Mouse (Mus musculus) heart, embryonic 15.5 days (tissue): ENCODE data around the gene Dpp9. TPM values are rescaled to one million over a fixed set of nuclear protein-coding genes. Genes with fewer than 3 reads are reported as not detected.
A peak's percentile ranks its signal among the peaks of the same experiment; 100 is the strongest.

Experiments used
- ATAC-seq: fragments of 200-750 bp; cut with Nextera tagmentation; replicated peaks from 2 replicates; pipeline ENCODE4 v1.8.0; 2017; ENCODE audit warnings: low read depth, moderate TSS enrichment; ENCODE audit not compliant: insufficient number of reproducible peaks, insufficient read depth, low FRiP score
- H3K27ac ChIP-seq: fragments of 300-500 bp; sonication (generic); 2 replicates; pipeline ENCODE4 v1.5.1; 2015; ENCODE audit warnings: mild to moderate bottlenecking, inconsistent platforms
- H3K27me3 ChIP-seq: fragments of 300-500 bp; sonication (generic); 2 replicates; pipeline ENCODE4 v1.6.1; 2015; ENCODE audit warnings: inconsistent platforms
- H3K36me3 ChIP-seq: fragments of 300-500 bp; sonication (generic); 2 replicates; pipeline ENCODE4 v1.6.1; 2015; ENCODE audit warnings: mild to moderate bottlenecking, inconsistent platforms
- H3K4me1 ChIP-seq: fragments of 300-500 bp; sonication (generic); replicated peaks from 2 replicates; pipeline ENCODE4 v1.6.1; 2015; ENCODE audit warnings: inconsistent platforms
- H3K4me2 ChIP-seq: fragments of 300-500 bp; sonication (generic); 2 replicates; pipeline ENCODE4 v1.6.1; 2015; ENCODE audit warnings: inconsistent platforms, mild to moderate bottlenecking, moderate library complexity
- H3K4me3 ChIP-seq: fragments of 300-500 bp; sonication (generic); 2 replicates; pipeline ENCODE4 v1.5.1; 2015; ENCODE audit warnings: mild to moderate bottlenecking, inconsistent platforms
- H3K9ac ChIP-seq: fragments of 300-500 bp; sonication (generic); 2 replicates; pipeline ENCODE4 v1.6.1; 2015; ENCODE audit warnings: mild to moderate bottlenecking, inconsistent platforms
- H3K9me3 ChIP-seq: fragments of 300-500 bp; sonication (generic); replicated peaks from 2 replicates; pipeline ENCODE4 v1.6.1; 2016; ENCODE audit warnings: inconsistent platforms
- WGBS: fragments of 180-500 bp; shearing (Covaris S2); methylation state at CpG from one replicate; pipeline ENCODE4 v1.1.7; 2015; ENCODE audit warnings: mixed read lengths; 5-methylcytosine and 5-hydroxymethylcytosine counted together
- polyA plus RNA-seq: library from polyadenylated mRNA; unstranded; fragments of >200 nt; fragmentation: Nextera tagmentation; extraction: Ambion mirVana; gene quantifications from 2 replicates; pipeline ENCODE4 v1.2.1, GENCODE M21; 2015

Dpp9 gene
- polyA plus RNA-seq, 1 experiment from 2014 or later = 19.7 TPM

DNA sequence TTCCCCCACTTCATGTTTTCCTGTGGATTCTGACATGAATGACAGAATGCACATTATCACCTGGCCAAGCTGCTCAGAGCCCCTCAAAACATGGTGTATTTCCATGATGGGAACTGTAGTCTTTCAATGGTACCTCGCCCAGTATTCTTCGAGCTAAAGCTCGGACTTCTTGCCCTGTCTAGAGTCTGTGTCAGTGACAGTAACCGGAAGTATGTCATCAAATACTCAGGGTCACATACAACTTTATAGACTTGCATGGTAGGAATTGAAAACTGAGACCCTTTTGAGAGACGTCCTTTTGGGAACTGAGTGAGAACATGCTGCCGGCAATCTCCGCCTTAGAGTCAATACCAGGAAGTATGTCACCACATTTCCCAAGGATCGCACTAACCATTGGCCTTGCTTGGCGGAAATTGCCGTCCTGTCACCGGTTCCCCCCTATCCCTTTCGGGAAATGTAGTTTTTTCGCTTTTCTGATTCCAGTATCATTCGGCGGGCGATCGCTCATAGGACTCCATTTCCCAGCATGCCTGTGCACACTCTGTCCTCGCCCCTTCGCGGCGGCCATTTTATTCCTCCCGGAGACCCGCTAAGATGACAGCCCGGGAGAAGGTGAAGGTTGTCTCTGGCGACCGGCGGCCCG, 37.7 kb upstream of the Dpp9 start, which contains the start of gene Fem1a:
Fem1a (plus strand) TSS at position 572 of the 643 bp plus-strand sequence.
- Histone ChIP-seq H3K9me3 (no peaks in the 10 kb centered on the region), H3K4me3 (peak within 1 kb of the TSS; percentile 70), H3K27ac (peak within 1 kb of the TSS; percentile 97), H3K4me1 (peaks cover 47% of the 10 kb centered on the region), H3K27me3 (no peaks in the 10 kb centered on the region), H3K9ac (peak within 1 kb of the TSS; percentile 72), H3K4me2 (peak within 1 kb of the TSS; percentile 94), H3K36me3 (peaks cover 23% of the 10 kb centered on the region)
- peak; percentile 88 for ATAC-seq
- under 1% methylated on average over 28 of the region's 28 CpGs for WGBS

DNA sequence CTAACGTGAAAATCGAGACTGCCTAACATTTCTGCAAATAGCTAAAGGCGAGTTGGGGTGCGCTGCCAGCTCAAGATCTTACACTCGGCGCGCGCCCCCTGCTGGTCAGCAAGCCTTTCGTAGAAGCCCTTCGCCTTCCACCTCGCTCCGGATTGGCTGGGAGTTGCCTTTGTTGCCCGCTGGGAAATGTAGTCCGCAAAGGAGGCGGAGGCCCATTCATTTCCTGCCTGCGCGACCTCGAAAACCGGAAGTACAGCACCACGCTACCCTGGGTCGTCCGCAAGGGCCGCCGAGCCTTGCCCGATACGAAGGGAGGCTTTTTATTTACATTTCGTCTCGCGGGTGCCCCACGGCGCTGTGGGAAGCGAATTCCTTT, 37.1 kb upstream of the Dpp9 start:
- under 1% methylated on average over 32 of the region's 32 CpGs for WGBS
- peaks cover 45% of the 10 kb centered on the region for H3K4me1 ChIP-seq
- peak overlapping the region; percentile 97 for H3K27ac ChIP-seq
- peaks cover 20% of the 10 kb centered on the region for H3K36me3 ChIP-seq
- peak overlapping the region; percentile 43 for H3K9ac ChIP-seq
- peak overlapping the region; percentile 70 for H3K4me3 ChIP-seq
- H3K27me3 ChIP-seq = no peaks in the 10 kb centered on the region
- ATAC-seq = peak; percentile 90
- no peaks in the 10 kb centered on the region for H3K9me3 ChIP-seq
- H3K4me2 ChIP-seq = peak overlapping the region; percentile 94

DNA sequence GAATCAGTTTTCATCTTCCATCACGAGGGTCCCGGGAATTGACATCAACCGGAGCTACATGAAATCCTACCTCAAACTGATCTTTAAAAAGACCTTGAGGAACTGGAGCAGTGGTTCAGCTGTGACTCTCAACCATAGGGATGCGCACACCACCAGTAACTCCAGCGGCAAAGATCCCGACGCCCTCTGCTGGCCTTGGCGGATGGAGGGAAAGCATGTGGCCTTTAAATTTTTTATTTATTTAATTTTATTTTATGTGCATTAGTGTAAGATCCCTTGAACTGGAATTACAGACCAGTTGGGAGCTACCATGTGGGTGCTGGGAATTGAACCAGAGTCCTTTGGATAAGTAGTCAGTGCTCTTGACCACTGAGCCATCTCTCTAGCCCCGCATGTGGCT, 36.7 kb upstream of the Dpp9 start:
- Histone ChIP-seq H3K27ac (peak overlapping the region; percentile 40; the same call in 1 of the 2 replicates), H3K9ac (no peak overlapping the region), H3K27me3 (no peaks in the 10 kb centered on the region), H3K4me1 (peaks cover 41% of the 10 kb centered on the region), H3K4me2 (peak overlapping the region; percentile 94), H3K9me3 (no peaks in the 10 kb centered on the region), H3K36me3 (peaks cover 17% of the 10 kb centered on the region), H3K4me3 (peak overlapping the region; percentile 70)
- WGBS = 21% methylated on average over 9 of the region's 9 CpGs
- no peak for ATAC-seq

DNA sequence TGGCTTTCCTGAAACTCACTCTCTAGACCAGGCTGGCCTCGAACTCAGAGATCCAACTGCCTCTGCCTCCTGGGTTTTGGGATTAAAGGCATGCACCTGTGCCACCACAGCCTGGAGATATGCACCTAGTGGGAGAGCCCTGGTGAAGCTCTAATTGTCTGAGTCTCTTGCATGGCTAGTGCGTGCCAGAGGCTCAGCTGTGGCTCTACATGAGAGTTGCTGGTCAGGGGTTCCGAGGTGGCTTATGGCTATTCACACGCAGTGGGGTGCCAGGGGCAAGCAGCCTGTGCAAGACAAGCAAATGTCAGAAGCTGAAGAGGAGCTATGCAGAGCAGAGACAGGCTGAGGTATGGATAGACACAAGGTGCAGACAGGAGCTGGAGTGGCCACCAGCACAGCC, 36.0 kb upstream of the Dpp9 start:
- H3K27ac ChIP-seq = no peak overlapping the region
- peaks cover 9% of the 10 kb centered on the region for H3K36me3 ChIP-seq

DNA sequence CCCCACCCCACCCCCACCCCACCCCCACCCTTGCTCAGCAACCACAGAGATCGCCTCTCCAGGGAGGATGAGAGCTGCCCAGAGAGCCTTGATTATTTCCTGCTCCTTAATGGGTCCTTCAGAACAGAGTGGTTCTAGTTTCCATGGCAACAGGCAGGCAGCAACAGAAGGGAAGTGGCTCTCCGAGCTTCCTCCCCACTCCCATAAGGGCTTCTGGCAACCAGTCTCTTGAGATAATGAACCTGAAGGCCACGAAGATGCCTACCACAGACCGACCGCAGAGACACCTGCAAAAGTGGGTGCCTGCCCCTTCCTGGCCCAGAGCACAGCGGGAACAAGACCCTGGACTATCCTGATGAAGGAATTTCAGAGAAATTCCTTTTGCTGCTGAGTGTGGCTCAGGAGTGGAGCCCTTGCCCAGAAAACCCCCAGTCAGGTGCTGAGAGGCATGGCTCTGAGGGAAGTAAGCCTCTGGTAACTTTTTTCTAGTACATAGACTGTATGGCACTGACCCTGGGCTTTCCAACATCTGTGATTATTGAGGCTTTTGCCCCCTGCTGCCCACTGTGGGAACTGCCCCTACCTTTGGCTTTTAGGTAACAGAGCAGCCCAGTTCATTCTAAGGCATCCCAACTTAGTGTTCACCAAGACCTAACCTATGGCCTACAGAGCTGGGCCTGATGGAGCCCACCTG, 32.6 kb upstream of the Dpp9 start:
- ATAC-seq = no peak
- no peak overlapping the region for H3K4me2 ChIP-seq
- H3K4me3 ChIP-seq = no peak overlapping the region
- H3K4me1 ChIP-seq = peaks cover 9% of the 10 kb centered on the region
- no peak overlapping the region for H3K9ac ChIP-seq
- WGBS = 17% methylated on average over 6 of the region's 6 CpGs
- no peaks in the 10 kb centered on the region for H3K9me3 ChIP-seq
- no peak overlapping the region for H3K27ac ChIP-seq
- no peaks in the 10 kb centered on the region for H3K27me3 ChIP-seq
- H3K36me3 ChIP-seq = no peaks in the 10 kb centered on the region

More for the DNA sequence above, 36.0 kb upstream of the Dpp9 start:
- Histone ChIP-seq H3K9me3 (no peaks in the 10 kb centered on the region), H3K9ac (no peak overlapping the region), H3K27me3 (no peaks in the 10 kb centered on the region), H3K4me2 (no peak overlapping the region), H3K4me3 (no peak overlapping the region), H3K4me1 (peaks cover 33% of the 10 kb centered on the region)
- ATAC-seq = no peak
- WGBS = 80% methylated on average over 4 of the region's 4 CpGs

DNA sequence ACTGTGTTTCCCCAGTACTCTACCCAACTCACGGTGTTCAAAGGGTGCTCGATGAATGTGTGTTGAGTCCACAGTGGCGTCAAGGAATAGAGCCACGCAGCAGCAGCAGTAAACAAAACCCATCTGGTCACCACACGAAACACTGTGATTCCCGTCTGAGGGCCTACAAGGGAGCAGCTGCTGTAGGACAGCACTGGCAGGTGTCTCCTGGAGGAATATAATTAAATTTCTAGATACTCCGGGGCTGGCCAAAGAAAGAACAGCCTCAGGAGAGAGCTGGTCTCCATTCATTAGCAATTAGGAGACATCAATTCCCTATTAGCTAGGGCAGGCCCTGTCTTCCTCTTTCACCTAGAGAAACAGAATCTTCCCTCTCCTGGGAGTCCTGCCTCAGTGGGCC, 26.9 kb upstream of the Dpp9 start:
- no peaks in the 10 kb centered on the region for H3K9me3 ChIP-seq
- peaks cover 11% of the 10 kb centered on the region for H3K27me3 ChIP-seq
- no peaks in the 10 kb centered on the region for H3K36me3 ChIP-seq
- no peak overlapping the region for H3K9ac ChIP-seq
- H3K4me1 ChIP-seq = no peaks in the 10 kb centered on the region; the same call in 1 of the 2 replicates
- no peak overlapping the region for H3K4me3 ChIP-seq
- no peak for ATAC-seq
- no peak overlapping the region for H3K4me2 ChIP-seq
- 59% methylated on average over 7 of the region's 7 CpGs for WGBS
- no peak overlapping the region for H3K27ac ChIP-seq

DNA sequence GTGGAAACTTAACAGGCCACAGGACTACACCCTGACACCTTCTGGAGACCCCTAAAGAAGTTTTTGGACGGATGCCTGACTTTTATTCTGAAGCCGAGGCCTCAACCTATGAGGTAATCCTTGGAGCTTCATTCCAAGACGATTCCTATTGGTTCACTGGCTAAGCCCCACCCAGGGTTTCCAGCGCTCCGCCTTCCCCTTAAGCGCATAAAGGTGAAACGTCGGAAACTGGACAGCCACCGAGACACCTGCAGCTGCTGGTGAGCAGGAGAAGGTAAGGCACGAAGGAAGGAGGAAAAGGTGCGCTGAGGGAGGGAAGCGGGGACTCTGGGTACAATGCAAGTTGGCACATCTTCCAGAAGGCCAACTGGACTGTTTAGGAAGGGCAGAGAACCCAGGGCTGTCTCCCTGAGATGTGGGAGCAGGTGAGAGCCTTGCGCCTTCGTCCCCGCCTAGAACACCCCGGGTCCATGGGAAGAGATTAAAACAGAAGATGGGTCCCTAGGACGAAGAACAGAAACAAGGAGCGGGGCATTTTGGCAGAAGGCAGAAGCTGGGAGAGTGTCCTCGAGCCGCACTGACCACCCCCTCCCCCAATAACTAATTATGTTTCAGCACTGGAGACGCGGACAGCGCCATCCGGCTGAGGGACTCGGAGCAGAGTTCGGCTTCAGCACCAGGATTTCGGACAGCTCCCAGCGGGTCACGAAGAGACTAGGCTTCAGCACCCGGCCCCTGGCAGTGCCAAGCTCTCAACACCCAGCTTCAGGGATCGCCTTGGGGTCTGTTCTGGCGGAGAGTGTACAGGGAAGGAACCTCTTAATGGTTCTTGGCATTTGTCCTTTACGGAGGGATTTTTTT, 23.1 kb upstream of the Dpp9 start:
- Histone ChIP-seq H3K36me3 (no peaks in the 10 kb centered on the region), H3K27me3 (peaks cover 12% of the 10 kb centered on the region), H3K9me3 (no peaks in the 10 kb centered on the region), H3K9ac (no peak overlapping the region), H3K27ac (no peak overlapping the region), H3K4me2 (no peak overlapping the region), H3K4me3 (no peak overlapping the region), H3K4me1 (no peaks in the 10 kb centered on the region; the same call in 1 of the 2 replicates)
- ATAC-seq = peak; percentile 58
- WGBS = 1% methylated on average over 33 of the region's 33 CpGs

DNA sequence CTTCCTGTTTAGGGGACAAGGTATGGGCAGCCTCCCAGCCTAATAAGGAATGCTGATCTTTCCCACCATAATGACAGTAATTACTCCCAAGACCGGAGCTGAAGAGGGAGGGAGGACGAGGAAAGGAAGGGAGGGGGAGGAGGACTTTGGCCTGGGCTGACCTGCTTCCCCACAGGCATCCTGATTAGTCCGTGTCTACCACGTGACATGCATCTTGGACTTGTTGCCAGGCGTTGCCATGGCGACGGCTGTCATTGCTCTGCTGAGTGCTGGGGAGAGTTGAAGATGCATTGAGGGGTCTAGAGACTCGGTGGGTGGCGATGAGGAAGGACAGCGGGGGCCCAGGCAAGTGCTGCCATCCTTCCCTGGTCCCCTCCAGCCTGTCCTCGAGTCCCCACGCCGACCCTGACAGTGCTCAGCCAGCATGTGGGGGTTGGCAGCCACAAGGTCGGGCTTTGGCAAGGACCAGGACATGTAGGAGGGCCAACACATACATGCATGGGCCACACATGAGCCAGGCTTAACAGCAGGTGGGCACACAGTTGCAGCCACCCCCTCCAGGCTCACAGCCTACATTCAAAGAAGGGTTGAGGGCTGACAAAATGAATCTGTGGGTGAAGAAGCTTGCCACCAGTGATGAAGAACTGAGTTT, 15.2 kb upstream of the Dpp9 start:
- no peaks in the 10 kb centered on the region for H3K9me3 ChIP-seq
- 1% methylated on average over 14 of the region's 14 CpGs for WGBS
- no peaks in the 10 kb centered on the region for H3K36me3 ChIP-seq
- H3K4me2 ChIP-seq = no peak overlapping the region
- H3K27me3 ChIP-seq = peaks cover 6% of the 10 kb centered on the region
- H3K27ac ChIP-seq = no peak overlapping the region
- no peak overlapping the region for H3K9ac ChIP-seq
- H3K4me1 ChIP-seq = peaks cover 4% of the 10 kb centered on the region; the same call in 1 of the 2 replicates
- H3K4me3 ChIP-seq = no peak overlapping the region
- ATAC-seq = peak; percentile 62; the same call in 1 of the 2 replicates

DNA sequence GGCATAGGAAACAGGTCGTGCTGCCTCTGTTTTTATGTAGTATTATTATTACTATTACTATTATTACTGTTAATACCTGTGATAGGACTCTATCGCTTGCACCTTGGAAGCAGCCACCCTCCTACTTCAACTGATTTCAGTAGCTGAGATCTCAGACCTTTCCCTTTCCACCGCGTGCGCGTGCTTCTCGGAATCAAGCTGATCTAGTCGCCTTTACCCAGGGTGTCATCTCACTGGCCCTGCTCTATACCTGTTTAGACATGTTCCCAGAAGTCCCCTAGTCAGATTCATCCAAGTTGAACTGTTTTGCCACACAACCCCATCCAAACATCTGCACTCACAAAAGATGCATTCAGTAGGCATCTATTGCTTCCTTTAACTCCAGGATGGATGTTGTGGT, 14.7 kb upstream of the Dpp9 start:
- no peak overlapping the region for H3K4me2 ChIP-seq
- 50% methylated on average over 8 of the region's 8 CpGs for WGBS

DNA sequence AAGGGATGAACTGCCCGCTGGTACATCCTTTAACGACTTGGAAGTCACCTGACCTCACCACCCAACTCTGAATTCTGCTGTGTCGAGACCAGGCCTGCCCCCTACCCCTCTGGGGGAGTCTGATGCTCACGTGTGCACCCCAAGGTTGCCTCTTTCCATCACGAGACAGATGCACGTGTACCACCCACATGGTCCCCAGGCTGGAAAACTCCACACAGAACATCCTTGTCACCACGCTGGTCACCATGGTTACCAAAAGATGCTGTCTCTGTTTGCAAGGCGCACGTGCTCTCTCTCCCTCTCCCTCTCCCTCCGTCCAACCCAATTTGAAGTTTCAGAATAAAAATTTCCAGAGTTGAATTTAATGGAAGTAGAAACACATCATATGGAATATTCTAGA, 11.2 kb upstream of the Dpp9 start:
- Histone ChIP-seq H3K9ac (no peak overlapping the region), H3K27ac (no peak overlapping the region), H3K36me3 (no peaks in the 10 kb centered on the region), H3K9me3 (no peaks in the 10 kb centered on the region), H3K4me2 (no peak overlapping the region), H3K4me1 (peaks cover 4% of the 10 kb centered on the region; the same call in 1 of the 2 replicates), H3K4me3 (no peak overlapping the region), H3K27me3 (peaks cover 6% of the 10 kb centered on the region)
- no peak for ATAC-seq
- 60% methylated on average over 10 of the region's 10 CpGs for WGBS

More for the DNA sequence above, 14.7 kb upstream of the Dpp9 start:
- Histone ChIP-seq H3K36me3 (no peaks in the 10 kb centered on the region), H3K27me3 (peaks cover 6% of the 10 kb centered on the region), H3K27ac (no peak overlapping the region), H3K9me3 (no peaks in the 10 kb centered on the region), H3K4me3 (no peak overlapping the region), H3K4me1 (peaks cover 4% of the 10 kb centered on the region; the same call in 1 of the 2 replicates), H3K9ac (no peak overlapping the region)
- no peak for ATAC-seq

DNA sequence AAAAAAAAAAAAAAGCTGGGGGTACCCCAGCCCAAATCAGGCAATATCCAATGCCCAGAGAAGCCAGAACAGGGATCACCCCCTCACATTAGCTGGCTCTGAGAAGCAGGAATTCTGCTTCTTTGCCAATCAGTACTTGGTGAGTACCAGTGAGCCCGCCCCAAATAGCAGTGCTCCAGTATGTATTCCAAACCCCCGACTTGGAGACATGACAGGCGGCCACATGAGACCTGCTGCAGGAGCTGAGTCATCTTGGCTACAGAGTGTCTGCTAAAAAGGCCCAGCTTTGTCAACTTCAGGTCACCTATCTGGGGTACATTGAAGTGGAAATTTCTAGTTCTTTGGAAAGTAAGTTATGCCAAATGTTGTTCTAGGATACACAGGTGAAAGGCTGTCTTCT, 7.9 kb upstream of the Dpp9 start:
- no peak overlapping the region for H3K4me3 ChIP-seq
- H3K4me2 ChIP-seq = no peak overlapping the region
- 59% methylated on average over 3 of the region's 3 CpGs for WGBS
- no peak overlapping the region for H3K9ac ChIP-seq
- no peaks in the 10 kb centered on the region for H3K9me3 ChIP-seq
- H3K27ac ChIP-seq = no peak overlapping the region
- H3K36me3 ChIP-seq = no peaks in the 10 kb centered on the region
- H3K4me1 ChIP-seq = no peaks in the 10 kb centered on the region
- H3K27me3 ChIP-seq = no peaks in the 10 kb centered on the region; the same call in none of the 2 replicates
- no peak for ATAC-seq
